Mouse (Mus musculus): ENCODE data around the gene Smg5.
"Not testable (repeated sequence)": the region's sequence is repeated elsewhere in the genome, so short reads cannot be mapped to it uniquely, and the experiment has no call there.

Gene Smg5

GRCm38 (mm10) chr3:88336058-88337013, at the start of gene Smg5, which contains the start of gene Tmem79:
Gene Smg5 (plus strand): TSS chr3:88336260.
Gene Tmem79 (minus strand): TSS chr3:88336148.
- peak; percentile 96 for DNase-seq (ENCODE audit: low spot score)

- DNase-seq (ENCODE audit: low spot score) = no peak
Observed at GRCm38 (mm10) chr3:88287110-88287509, 49.0 kb upstream of the Smg5 start, which contains the start of gene Gm38392. Gene Gm38392 (minus strand): TSS chr3:88287210.

GRCm38 (mm10) chr3:88288133-88288713, 47.8 kb upstream of the Smg5 start:
- DNase-seq (ENCODE audit: low spot score) = not testable (repeated sequence)

DNA sequence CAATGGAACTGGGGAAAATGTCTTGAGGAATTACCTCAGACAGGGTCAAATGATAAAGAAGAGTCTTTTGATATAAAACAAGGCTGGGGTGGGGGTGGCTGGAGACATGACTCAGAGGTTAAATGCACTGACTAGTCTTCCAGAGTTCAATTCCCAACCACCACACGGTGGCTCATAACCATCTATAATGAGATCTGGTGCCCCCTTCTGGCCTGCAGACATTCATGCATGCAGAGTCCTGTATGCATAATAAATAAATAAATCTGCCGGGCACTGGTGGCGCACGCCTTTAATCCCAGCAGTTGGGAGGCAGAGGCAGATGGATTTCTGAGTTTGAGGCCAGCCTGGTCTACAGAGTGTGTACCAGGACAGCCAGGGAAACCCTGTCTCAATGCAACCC, 44.1 kb upstream of the Smg5 start:
- no peak for DNase-seq (ENCODE audit: low spot score)

- not testable (repeated sequence) for DNase-seq (ENCODE audit: low spot score)
Observed at GRCm38 (mm10) chr3:88295272-88295671, 40.8 kb upstream of the Smg5 start.

DNA sequence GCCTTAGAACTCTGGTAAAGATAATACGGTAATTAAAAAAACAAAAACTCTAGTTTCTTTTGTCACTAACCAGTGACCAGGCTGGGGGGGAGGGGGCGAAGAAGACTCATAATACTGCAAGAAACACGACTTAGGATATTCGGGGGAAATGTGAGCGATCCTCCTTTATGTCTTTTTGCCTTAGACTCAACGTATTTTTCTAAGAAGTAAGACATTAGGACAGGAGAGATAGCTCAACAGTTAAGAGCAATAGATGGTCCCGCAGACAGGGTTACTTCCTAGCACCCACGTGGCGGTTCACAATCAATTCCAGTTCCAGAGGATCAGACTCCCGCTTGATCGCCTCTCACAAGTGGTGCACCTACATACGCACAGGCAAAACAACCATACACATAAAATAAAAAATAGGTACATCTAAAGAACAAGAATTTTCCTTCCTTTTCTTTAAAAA, 39.9 kb upstream of the Smg5 start:
- DNase-seq (ENCODE audit: low spot score) = no peak

GRCm38 (mm10) chr3:88296561-88297318, 39.3 kb upstream of the Smg5 start, which contains the start of the genes Tsacc and Cct3:
Gene Tsacc (minus strand): TSS chr3:88296999.
Gene Cct3 (plus strand): TSS chr3:88297116.
- peak; percentile 94 for DNase-seq (ENCODE audit: low spot score)

DNA sequence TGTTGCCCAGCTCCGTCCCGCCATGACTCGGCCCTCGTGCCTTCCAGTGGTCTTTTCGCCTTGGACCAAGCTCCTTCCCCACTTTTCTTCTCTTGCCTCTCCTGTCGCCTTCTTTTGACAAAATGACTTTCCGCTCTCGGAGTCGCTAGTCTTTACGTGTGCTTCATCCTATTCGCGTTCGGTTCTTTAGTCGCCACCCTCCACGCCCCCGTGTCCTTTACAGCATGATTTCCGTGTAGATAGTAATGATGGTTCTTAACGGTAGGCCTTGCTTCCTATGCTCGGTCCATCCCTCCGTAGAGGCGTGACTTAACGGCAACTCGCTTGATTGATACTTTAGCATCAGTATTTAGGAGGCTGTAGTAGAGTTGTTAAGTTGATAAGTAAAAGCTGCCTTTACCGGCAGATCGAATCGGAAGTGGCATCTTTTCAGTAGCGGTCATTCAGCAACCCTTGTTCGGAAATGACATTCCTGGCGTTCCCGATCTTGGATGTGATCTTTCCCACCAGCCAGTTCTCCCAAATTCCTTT, 38.7 kb upstream of the Smg5 start:
- DNase-seq (ENCODE audit: low spot score) = no peak

- DNase-seq (ENCODE audit: low spot score) = no peak
Observed at GRCm38 (mm10) chr3:88299172-88299571, 36.9 kb upstream of the Smg5 start.

DNA sequence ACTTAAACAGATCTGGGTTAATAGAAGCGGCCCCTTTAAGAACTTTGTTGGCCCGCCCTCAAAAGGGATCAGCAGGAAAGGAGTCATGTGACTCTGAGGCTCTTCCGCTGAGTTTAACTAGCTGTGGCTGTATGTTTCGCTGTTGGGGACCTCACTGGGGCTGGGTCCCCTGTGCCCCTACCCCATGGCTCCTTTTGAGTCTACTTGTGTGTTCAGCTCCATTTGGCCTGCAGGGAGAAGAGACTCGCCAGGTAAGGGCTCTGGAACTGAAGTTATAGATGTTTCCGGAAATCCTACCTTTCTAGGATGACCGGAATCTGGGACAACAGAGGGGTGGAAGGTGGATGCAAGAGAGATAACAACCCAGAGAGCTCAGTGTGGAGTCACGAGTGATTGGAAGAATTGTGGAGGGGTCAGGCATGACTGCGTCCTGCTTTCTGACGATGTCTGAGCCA, 11.1 kb upstream of the Smg5 start, which contains the start of gene Glmp:
Glmp (plus strand) TSS at position 73 of the 455 bp plus-strand sequence.
- DNase-seq (ENCODE audit: low spot score) = peak; percentile 41

GRCm38 (mm10) chr3:88328956-88329355, 7.1 kb upstream of the Smg5 start:
- no peak for DNase-seq (ENCODE audit: low spot score)

DNA sequence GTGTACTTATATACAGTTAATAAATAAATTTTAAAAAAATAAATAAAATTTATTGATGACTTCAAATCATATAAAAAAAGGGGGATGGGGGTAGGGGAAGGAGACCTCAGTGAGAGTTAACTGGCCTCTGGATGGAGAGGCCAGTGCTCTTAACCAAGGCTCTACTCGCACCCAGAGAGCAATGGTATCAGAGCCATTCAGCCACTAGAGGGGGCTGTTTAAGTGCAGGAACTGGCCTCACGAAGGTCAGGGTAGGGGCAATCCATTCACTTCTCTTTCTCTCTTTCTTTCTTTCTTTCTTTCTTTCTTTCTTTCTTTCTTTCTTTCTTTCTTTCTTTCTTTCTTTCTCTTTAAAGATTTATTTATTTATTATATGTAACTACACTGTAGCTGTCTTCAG, 4.8 kb upstream of the Smg5 start:
- no peak for DNase-seq (ENCODE audit: low spot score)

DNA sequence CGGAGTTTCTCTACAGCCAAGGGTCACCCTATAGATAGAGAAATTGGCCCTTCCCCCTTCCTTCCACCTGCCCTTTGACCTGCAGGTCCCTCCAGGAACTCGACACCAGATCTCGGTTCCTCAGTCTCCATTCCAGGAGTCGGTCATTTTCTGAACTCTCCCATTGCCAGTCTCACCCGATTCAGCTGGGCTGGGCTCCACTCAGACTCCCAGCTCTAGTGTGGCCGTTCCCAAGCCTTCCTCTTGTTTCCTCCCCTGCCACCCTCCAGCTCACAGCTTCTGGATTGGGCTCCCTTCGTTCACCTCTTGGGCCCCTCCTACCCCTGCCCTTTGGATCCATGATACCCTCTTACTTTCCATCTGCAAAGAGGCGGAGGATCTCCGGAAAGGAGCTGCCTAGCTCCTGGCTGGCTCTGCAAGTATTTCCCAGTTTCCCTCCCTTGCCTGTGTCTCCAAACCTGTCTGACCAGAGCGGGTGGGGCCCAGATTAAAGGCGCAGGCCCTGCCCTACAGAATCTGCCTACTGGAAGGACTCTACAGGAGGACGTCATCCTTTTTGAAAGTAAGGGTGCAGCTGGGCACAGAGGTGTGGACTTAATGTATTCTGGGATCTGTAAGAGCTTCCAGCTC, 1.9 kb upstream of the Smg5 start:
- DNase-seq (ENCODE audit: low spot score) = no peak

GRCm38 (mm10) chr3:88334902-88335435, 1.1 kb upstream of the Smg5 start:
- no peak for DNase-seq (ENCODE audit: low spot score)

- DNase-seq (ENCODE audit: low spot score) = no peak
Observed at GRCm38 (mm10) chr3:88335436-88336053, 515 bp upstream of the Smg5 start.

DNA sequence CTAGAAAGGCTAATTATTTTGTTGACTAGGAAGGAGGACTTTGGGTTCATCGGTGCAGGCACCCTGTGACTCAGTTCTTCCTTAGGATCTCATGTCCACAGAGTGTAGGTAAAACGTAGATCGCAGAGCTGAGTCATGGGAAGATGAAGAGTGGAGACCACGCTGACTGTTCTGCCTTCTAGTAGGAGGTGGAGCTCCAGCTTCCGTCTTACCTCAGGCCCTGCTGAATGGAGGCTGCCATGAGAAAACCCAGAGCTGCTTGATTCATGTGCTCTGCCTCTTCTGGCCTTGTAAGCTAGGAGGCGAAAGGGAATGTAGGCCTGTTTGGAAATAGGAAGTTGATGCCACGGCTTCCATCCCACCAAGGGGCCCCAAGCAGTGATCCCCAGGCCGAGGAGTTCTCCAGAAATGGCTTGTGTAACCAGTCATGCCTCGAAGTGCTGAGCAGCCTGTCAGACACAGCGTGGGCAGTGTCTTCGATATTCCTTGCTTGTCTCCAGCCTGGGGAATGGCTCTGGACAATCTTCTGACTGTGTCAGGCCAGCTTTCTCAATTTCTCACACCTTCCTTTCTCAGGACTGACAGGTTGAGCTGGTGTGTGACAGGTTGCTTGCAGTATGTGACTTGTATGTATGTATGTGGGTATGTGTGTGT, 1.4 kb downstream of the Smg5 start:
- DNase-seq (ENCODE audit: low spot score) = no peak

DNA sequence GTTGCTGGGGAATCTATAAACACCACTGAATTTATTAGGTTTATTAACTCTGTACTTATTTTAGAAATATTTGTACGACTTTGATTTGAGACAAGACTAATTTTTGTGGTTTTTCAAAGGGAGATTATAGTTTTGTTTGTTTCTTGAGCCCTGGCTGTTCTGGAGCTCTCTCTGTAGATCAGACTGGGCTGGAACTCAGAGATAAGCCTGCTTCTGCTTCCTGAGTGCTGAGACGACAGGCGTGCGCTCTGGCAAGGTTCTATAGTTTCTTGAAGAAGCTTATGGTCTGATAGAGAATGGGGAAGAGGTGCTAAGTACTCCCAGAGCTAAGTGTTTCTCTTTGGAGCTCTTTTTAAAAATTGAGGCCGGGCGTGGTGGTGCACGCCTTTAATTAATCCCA, 2.3 kb downstream of the Smg5 start:
- no peak for DNase-seq (ENCODE audit: low spot score)

- DNase-seq (ENCODE audit: low spot score) = no peak
Observed at GRCm38 (mm10) chr3:88339006-88339405, 2.9 kb downstream of the Smg5 start.

- DNase-seq (ENCODE audit: low spot score) = no peak
Observed at GRCm38 (mm10) chr3:88350732-88351131, 14.7 kb downstream of the Smg5 start.

- no peak for DNase-seq (ENCODE audit: low spot score)
Observed at GRCm38 (mm10) chr3:88352907-88353306, 16.8 kb downstream of the Smg5 start.

Measured in ovary, postnatal 36 days (tissue).